Mouse (Mus musculus): Measurements from ENCODE around the gene Fam160b1.

The Fam160b1 gene

DNA sequence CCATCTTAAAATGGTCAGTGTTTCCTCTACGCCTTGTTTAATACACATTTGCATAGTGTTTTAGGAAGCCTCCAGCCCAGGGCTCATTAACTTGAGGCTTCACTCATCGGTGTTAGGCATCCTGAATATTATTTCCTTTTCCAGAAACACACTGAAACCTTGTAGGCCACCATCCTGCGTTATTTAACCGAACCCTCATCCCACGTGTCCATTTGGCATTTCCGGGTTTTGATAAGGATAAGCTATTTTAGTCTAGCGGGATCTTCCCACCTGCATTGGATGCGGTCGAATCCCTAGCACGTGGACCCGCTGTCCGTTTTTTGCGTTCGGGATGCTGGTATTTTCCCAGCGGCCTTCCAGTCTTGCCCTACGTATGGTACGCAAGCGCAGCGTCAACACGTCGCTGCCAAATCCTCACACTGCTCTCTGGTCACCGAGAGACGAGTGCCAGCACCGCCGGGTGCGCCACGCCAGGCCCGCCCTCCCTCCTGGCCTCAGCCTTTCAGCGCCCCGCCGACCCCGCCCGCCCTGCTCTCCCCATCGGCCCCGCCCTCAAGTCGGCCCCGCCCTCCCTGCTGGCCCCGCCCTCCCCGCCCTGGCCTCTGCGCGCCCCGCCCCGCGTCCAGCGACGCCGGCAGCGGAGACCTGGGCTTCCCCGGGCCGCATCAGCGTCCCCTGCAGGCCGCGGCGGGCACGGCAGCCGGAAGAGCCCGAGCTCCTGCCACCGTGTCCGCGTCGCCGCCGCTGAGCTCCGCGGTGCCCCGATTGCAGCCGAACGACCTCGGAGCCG, at the start of gene Fam160b1:
Gene Fam160b1 (plus strand): TSS at position 340 of the 790 bp plus-strand sequence.
- peak; percentile 85 to 89 for DNase-seq (ENCODE audit: low spot score in 2 of 2)

DNA sequence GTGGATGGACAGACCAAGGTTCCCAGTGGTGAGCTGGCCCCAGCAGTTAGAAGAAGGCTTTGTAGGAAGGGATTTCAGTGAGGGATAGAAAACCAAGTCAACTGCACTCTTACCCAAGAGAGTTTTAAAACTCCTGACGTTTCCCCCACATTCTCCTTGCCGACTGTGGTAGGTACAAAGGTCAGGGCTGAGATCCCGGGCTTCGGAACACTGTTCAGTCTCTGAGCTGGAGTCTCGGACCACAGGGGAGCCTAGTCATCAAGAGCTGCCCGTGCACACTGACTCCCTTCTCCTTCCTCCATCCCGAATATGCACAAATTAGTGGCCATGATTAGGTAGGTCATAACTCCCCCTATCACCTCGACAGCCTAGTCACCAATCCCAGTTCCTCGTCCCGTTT, 47.3 kb upstream of the Fam160b1 start:
- no peak for DNase-seq (ENCODE audit: low spot score in 2 of 2)

DNA sequence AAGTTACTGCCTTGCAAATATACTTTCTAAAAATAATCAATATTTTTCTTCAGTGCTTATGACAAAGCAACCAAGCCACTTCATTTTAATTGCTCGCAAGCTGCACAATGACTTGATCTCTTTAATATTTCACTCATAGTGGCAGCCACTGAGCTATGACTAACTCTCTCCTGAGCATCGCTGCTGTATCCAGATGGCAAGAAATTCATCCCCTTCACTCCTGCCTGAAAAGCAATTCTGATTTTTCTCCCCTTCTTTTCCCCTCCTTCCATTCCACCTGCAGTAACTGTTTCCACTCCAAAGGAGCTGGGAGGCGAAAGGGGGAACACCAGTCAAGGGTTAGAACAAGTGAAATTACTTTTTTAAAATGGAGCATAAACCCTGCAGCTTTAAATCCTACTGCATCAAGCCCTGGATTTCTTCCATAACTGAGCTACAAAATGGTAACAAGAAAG, 46.6 kb upstream of the Fam160b1 start:
- peak; percentile 40 to 61 for DNase-seq (ENCODE audit: low spot score in 2 of 2)

DNA sequence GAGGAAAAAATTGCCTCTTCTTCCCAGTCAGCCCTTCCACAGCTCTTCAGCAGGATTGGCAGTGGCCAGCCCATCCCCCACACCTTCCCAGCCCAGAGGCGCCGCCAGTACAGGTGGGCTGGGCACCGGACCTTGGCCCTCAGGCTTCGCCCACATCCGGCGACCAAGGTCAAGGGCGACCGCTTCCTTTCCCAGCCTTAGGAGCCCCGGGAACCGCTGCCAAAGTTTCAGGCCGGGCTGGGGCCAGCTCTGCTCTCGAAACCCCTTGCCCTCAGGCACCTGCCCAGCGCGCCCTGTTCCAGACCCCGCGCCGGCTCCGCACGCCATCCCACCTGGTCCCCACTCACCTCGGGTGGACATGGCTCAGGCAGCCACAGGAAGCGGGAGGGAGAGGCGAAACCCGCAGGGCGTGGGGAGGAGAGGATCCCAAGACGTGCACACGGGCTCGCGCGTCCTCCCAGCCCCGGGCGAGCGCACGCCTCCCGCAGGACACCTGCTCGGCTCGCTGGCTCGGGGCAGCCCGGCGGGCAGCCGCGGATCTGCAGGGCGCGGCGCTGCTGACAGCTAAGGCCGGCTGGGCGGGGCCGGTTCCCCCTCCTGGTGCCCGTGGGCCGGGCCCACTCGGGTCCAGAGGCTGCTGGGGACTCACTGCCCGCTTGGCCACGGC, 46.0 kb upstream of the Fam160b1 start, which contains the start of gene Ablim1:
Gene Ablim1 (minus strand): TSS at position 574 of the 667 bp plus-strand sequence.
- peak; percentile 46 to 63 for DNase-seq (ENCODE audit: low spot score in 2 of 2)

DNA sequence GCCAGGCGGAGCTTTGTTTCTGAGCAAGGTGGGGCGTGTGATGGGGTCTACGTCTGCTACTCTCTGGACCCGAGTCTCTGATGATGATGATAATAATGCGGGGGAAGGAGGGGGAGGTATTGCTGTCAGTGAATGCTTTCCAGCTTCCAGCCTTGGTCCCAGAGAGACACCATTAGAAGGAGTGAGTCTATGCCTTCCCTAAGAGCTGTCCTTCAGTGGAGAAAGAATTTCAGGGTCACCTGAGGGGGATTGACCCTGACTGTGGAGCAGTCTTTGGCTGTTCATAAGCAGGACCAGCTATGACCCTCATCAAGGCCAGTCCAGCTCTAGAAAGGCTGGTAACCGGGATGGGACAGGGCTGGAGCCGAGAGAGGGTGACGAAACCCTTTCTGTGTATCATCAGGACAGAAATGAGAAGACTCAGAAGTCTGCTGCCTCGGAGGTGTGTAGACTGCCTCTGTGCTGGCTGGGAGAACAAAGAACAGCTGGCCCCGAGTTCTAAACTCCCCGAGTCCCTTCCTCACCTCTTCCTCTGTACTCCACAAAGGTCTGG, 45.4 kb upstream of the Fam160b1 start:
- peak in 1 of 2 experiments; percentile 27 for DNase-seq (ENCODE audit: low spot score in 2 of 2)

DNA sequence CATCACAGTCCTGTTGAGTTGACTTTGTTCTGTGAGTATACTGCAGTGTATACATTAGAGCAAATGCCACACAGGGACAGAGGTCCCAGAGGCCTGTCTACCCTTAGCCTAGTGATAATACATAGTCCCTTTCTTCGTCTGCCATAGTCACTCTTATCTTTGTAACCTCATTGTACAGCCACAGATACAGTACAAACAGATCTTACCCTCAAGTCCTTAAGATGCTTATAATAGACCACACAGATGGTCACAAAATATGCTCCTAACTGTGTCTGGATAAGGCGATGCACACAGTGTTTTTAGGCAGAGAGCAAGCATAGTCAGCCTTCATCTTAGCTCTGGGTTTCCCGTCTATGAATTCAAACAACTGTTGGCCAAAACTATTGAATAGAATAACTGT, 43.9 kb upstream of the Fam160b1 start:
- no peak for DNase-seq (ENCODE audit: low spot score in 2 of 2)

DNA sequence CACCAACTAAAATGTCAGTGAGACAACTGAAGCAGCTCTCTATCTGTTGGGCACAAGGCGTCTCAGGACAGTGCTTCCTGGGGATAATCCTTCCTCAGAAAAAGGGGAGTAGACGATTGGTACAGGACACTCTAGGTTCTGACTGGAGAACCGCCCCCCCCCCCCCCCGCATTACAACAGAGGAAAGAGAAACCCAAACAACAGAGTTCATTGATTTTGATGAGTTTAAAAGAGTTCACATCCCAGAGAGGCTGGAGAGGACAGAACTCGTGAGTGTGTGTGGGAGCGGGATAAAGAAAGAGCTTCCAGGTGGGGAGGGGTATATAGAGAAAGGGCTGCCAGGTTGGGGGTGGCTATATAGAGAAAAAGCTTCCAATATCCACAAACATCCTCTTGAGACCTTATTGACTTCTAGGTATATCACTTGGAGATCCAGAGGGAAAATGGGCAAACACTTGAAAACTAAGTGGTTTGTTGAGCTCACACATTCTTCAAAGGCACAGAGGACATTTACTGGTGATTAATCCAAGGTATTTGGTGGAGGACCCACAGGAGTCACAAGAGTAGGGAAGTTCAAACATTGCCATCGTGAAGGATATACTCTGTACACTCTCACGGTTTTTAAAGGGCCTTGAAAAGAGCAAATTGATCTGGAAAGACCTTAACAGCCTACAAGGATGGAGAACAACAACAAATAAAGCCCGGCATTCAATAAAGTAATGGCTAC, 39.7 kb upstream of the Fam160b1 start:
- no peak for DNase-seq (ENCODE audit: low spot score in 2 of 2)

DNA sequence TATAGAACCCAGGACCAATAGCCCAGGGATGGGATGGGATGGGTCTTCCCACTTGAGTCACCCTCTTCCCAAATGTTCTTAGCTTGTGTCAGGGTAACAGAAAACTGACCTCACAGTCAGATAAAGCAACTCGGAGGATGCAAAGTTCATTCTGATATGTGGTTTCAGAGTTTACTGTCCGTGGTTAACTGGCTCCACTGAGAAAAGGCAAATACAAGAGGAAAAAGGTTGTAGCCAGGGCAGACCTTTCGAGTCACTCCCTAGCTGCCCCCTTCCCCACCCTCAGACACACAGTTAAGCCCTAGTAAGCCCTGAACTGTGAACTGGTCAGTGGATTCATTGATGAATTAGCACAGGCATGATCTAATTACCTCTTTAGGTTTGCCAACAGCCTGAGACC, 38.6 kb upstream of the Fam160b1 start:
- no peak for DNase-seq (ENCODE audit: low spot score in 2 of 2)

DNA sequence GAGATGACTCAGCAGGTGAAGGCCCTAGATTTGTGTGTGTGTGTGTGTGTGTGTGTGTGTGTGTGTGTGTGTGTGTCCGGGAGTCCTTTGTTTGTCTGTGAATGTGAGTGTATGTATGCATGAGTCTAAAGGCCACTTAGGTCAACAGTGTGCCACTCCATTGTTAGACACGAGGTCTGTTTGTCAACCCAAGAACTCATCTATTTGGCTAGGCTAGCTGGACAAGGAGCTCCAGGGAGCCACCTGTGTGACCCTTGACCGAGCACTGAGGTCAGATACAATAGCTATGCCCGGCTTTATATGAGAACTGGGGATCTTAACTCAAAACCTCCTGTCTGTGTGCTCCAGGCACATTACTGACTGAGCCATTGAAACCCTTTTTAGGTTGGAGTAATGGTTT, 38.0 kb upstream of the Fam160b1 start:
- DNase-seq (ENCODE audit: low spot score in 2 of 2) = no peak

DNA sequence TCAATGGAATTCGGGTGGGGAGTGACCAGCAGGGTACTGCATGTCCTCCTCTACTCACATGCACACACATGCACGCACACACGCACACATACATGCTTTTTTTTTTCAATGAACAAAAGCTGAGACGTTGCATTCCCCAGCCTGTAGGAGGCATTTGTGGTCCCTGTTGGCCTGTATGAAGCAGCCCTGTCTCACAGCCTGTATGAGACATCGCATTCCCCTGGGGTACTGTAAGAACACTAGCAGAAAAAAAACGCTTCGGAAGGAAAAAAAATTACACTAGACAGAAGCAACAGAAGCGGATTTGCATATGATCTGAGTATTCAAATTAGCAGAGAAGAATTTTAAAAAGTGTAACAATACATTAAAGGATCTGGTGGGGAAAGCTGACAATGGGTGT, 37.4 kb upstream of the Fam160b1 start:
- DNase-seq (ENCODE audit: low spot score in 2 of 2) = no peak

DNA sequence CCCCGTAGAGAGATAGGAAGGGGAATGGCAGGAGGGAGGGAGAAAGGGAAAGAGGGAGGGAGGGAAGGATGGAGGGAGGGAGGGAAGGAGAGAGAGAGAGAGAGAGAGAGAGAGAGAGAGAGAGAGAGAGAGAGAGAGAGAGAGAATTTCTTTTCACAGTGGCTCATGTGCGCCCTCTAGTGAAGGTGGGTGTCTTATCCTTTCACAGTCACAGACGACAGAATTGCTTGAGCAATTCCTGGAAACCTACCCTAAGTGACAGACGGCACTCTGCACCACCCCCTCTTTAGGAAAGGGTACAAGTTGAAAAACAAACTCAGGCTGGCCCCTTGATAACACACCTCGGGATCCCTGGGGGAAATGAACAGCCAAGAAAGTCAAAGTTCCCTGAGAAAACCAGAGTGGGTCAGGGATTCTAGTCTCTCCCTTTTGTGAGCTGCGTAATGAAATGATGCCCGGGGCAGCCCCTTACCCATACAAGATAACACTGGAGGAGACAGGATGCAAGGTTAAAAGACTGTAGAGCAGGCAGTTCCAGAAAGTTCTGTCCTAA, 34.7 kb upstream of the Fam160b1 start:
- peak; percentile 74 to 82 for DNase-seq (ENCODE audit: low spot score in 2 of 2)

DNA sequence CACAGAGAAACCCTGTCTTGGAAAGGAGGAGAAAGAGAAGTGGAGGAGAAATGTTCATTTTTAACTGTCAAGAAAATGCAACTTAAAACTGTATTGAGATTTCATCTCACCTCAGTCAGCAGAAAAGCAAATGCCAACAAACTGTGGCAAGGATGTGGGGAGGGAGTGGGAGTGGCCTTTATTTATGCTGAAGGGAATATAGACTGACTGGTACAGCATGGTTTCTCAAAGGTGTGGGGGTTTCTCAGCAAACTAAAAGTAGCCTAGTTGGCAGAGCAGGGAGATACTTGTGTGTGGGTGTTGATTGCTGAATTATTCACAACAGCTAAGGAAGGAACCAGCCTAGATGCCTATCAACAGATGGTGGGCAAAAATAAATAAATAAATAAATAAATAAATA, 32.8 kb upstream of the Fam160b1 start:
- DNase-seq (ENCODE audit: low spot score in 2 of 2) = no peak

DNA sequence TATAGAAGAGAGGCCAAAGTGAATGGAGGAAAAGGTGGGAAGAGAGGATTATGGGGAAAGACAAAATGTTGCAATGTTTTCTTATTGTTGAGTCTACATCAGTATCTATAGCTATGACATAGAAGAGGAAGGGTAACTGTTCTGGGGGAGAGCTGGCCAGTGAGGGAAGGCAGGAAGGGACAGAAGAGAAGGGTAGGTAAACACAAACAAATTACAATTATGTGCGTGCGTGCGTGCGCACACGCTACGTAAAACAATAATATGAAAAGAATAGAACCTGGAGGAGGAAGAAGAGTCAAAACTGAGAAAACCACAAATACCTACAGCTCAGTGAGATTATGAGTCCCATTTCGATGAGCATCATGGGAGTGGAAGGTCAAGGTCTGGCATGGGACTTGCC, 32.2 kb upstream of the Fam160b1 start:
- no peak for DNase-seq (ENCODE audit: low spot score in 2 of 2)

DNA sequence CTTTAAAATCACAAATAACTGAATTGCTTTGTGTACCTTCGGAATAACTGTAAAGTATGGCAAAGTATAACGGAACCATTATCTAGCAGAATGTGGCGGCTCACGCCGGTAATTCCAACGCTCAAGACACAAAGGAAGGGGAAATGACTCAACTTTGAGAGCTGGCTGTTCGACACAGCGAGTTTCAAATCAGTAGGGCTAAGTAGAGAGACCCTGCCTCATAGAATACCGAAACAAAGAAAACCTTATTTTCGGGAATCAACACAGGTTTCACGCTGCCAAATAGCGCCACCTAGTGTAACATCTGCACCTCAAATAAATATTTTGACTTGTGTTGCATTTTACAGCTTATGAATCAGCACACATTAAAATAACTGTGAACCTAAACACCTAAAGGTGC, 31.7 kb upstream of the Fam160b1 start:
- peak; percentile 57 to 64 for DNase-seq (ENCODE audit: low spot score in 2 of 2)

DNA sequence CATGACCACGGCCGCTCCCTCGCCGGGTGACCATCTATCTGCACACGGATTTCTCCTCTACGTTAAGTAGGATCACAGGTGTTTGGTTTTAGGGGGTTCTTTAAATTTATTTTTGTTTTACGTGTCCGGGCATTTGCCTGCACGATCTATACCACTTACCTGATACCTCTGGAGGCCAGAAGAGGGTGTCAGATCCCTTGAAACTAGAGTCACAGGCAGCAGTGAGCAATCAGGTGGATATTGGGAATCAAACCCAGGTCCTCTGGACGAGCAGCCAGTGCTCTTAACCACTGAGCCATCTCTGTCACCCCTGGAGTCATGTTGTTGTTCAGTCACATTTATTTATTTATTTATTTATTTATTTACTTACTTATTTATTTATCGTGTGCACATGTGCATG, 30.2 kb upstream of the Fam160b1 start:
- no peak for DNase-seq (ENCODE audit: low spot score in 2 of 2)

DNA sequence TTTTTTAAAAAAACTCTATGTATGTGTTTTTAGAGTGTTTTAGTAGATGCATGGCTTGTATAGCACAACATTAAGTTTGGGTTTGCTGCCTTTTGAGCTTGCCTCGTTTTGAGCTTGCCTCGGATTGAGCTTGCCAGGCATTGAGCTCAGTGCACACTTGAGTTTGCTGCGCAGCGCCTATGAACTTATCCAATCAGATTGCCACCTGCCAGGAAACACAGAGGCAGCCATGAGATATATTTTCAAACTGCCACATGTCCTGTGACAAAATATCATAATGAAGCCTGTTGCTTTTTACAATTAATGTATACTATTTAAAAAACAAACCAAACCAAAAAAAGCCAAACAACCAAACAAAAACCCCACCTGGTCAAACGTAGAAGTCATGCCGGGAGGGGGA, 29.2 kb upstream of the Fam160b1 start:
- DNase-seq (ENCODE audit: low spot score in 2 of 2) = no peak

DNA sequence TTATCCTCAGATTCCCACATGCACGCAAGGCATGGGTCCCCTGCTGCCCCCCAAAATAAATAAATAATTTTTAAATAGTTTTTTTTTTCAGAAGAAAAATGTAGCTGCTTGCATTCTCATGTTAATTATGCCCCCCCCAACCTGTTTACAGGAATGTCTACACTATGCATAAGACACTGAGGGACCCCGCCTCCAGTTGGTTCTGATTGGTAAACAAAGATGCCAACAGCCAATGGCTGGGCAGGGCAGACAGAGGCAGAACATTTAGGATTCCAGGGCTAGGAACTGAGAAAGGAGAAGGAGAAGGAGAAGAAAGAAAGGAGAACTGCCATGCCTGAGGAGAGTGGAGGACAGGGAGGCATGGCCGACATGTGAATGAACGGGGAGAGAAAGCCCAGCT, 27.1 kb upstream of the Fam160b1 start:
- DNase-seq (ENCODE audit: low spot score in 2 of 2) = no peak

DNA sequence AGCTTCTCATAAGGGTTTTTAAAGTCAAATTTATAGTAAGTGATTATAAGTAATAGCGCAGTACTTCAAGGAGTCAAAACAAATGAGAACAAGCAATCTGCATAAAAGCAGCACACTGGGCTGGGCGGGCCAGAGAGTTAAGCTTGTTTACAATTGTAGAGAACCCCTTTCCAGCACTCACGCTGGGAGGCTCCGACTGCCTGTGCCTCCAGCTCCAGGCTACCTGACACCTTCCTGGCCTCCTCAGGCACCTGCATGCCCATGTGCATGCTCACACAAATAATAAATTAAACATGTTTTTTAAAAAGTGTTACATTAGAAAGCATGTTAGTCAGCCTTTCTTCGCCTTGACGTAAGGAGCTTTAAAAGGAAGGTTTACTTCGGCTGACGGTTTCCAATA, 25.3 kb upstream of the Fam160b1 start:
- no peak for DNase-seq (ENCODE audit: low spot score in 2 of 2)

DNA sequence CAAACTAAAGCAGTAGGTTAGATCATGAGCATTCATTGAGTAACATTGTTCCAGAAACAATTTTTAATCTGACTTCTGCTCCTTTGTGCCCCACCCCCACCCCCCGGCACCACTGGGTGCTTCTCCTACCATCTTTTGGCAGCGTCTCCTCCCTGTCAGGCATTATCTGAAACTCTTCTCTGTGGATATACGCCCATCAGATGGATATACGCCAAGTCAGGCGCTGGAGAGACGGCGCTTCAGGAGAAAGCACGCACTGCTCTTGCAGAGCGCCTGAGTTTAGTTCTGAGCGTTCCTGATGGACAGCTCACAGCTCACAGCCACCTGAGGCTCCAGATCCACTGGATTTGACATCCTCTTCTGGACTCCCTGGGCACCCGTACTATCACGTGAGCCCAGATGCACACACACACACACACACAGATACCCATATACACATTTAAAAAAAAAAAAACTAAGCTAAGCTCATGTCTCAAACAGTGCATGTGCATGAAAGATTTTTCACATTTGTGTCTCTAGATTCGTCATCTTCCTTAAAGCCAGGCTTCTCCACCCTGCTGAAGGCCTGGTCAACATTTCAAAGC, 21.1 kb upstream of the Fam160b1 start:
- no peak for DNase-seq (ENCODE audit: low spot score in 2 of 2)

DNA sequence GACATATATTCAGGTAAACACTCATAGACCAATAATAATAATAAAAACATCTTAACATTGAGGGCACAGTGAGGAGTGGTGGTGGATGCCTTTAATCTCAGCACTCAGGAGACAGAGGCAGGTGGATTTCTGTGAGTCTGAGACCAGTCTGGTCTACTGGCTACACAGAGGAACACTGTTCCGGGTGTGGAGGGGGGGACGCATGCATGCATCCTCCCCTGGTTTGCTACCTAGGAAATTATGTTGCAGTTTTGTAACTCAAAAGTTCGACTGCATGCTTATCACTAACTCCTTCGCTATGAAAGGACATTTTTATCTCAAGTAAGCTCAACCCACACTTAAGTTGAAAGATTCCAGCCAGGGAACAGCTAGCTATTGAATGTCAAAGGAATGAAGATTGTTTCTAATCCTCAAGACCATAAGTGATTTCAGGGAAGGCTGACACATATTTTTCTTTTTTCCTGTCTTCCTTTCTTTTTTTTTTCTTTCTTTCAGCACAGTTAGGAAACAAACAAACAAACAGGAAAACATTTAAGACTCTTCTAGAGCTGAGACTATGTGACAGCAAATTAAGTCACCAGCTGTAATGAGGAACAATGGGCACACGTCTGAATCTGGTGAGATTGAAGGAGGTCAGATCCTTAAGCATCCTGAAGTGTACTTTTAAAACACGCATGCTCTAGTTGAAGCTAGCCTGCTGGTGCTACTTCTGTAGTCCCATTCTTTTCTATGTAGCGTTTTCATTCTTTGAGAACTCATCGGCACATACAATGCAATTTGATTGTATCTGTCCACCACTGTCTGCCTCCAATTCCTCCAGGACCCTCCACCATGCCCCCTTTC, 19.4 kb upstream of the Fam160b1 start:
- DNase-seq (ENCODE audit: low spot score in 2 of 2) = no peak

DNA sequence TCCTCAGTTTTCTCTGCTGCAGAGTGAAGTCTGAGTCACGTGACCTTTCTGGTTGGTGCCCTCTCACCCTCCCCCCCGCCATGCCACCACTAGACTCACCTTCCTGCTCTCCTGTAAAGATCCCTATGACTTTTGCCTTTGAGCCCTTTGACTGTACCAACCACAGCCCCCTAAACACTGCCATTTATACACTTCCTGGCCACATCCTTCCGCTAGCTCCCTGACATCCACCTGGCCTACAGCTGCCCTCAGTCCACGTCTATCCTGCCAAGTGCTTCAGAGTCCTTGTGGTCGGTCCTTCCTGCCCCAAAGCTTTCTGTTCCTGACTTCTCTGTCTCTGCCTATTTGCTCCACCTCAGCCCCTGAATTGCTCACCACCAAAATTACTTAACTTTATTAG, 16.6 kb upstream of the Fam160b1 start:
- DNase-seq (ENCODE audit: low spot score in 2 of 2) = no peak

Measured in right cerebral cortex, adult 2 months (tissue).